Mouse (Mus musculus) thymus, postnatal 4 days (tissue): ENCODE measurements around the gene Rims4.

Experiments
- DNase-seq: peaks from one replicate; pipeline ENCODE4 v3.0.0; 2021

Gene Rims4

DNA sequence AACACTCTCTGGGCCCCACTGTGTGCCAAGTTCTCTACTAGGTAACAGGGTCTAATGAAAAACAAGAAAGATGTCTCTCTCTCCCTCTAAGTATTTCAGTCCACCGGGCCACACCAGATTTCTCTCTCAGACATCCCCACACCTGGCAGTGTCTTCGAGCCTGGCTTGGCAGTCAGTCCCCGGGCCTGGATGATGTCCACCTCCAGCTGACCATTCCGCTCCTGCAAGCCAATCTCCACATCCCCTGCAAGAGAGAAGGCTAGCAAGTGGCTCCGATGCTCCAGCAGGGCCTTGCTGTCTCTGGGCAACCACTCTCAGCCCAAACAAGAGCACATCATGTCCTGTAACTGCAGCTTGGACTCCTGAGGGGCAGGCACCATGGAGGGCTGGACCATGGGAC lies 53.2 kb downstream of the Rims4 start:
- no peak for DNase-seq

DNA sequence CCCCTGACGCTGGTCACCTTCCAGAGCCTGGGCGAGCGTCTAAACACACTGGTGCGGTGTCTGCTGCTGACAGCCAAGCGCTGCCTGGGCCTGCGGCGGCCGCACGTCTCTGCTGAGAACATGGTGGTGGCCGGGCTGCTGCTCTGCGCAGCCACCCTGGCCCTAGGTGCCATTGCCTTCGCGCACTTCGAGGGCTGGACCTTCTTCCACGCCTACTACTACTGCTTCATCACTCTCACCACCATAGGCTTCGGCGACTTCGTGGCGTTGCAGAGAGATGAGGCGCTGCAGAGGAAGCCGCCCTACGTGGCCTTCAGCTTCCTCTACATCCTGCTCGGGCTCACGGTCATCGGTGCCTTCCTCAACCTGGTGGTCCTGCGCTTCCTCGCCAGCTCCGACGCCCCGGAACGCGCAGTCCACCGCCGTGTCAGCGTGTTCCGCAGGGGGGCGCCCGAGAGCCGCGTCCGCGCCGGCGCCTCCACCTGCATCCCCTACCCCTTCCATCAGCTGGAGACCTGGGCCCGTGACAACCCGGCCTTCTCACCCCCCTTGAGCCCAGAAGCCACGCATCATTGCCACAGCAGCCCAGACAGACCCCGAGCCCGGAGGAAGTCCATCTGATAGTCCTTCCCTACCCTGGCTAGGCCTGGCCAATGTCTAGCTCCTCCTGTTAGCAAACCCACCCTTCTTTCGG lies 60.1 kb downstream of the Rims4 start:
- peak; percentile 81 for DNase-seq

DNA sequence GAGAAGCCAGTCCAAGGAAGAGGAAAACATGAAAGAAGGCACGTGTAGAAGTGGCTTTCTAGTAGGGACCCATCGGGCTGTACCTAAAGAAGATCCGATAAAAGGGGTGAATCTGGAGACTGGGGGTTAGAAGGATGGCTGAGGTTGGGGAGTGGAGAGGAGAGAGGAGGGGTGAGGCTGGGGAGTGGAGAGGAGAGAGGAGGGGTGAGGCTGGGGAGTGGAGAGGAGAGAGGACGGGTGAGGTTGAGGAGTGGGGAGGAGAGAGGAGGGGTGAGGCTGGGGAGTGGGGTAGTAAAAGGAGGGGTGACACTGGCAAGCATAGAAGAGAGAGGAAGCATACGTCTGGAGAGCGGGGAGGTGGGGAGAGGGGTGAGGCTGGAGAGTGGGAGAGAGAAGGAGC lies 61.2 kb downstream of the Rims4 start:
- no peak for DNase-seq

DNA sequence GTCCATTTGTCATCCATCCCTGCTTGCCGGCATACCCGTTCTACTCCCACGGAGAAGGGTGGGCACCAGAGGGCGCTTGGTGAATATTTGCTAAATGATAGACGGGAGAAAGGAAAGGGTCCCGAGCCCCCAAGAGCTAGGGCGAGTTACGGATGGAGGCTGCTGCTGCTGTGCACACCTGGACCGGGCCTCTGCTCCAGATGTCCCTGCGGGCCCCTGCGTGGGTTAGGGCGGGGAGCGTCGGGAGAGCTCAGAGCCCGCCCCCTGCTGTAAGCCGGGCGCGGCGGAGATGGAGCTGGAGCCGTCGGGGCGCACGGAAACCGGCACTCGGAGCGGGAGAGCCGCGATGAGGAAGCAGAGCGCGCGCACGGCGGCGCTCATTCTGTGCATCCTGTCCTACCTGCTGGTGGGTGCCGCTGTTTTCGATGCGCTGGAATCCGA lies 65.0 kb downstream of the Rims4 start, which contains the start of gene Kcnk15:
Gene Kcnk15, plus strand, starts transcription at position 191 of the 441 bp plus-strand sequence.
- peak; percentile 67 for DNase-seq

DNA sequence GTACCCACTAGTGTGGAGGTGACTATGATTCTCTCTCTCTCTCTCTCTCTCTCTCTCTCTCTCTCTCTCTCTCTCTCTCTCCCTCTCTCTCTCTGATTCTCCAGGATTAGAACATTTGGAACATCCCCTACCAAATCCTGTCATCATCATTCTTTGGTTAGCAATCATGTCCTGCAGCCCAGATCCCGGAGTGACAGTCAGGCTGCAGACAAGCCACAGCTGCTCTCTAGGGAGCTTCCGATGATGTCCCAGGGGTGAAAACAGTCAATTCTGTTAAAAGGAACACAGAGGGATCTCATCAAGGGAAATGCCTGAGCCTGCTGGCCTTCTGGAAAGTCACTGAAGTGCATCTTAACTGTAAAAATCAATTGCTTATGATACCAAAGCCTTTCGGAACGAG lies 76.4 kb downstream of the Rims4 start:
- DNase-seq: no peak

DNA sequence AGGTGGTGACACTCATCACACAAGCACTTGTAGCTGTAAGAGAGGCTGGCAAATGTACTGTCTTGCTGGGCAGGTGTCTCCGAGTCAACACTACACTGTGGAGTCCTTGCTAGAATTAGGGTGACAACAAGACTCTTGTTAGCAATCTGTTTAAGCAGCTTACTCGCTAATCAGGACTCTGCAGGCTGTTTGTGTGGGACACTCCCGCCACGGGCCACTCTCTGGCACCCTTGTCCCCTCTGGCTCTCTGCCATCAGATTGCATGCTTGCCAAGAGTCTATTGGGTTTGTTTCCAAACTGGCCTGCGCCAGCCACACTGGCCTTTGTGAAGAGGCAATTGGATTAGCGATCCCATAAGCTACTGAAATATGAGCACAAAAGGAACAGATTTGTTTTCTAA lies 79.0 kb downstream of the Rims4 start:
- DNase-seq: no peak

DNA sequence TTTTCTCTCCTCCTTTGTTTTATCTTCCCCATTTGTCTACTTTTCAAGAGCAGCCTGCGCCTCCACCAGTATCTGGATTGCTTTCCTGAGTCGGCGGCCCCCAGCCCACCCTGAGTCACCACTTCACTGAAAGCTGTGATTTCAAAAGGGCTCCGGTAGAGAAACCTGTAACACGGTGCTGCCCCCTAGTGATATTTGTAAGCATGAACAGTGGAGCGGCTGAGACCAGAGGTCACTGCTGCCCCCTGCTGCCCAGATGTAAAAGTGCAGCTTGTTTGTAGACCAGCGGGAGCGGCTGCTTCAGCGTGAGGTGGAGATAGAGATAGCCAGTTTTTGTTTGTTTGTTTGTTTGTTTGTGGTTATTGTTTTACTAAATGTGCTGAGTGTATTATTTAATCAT lies 80.4 kb downstream of the Rims4 start:
- DNase-seq: peak; percentile 86

DNA sequence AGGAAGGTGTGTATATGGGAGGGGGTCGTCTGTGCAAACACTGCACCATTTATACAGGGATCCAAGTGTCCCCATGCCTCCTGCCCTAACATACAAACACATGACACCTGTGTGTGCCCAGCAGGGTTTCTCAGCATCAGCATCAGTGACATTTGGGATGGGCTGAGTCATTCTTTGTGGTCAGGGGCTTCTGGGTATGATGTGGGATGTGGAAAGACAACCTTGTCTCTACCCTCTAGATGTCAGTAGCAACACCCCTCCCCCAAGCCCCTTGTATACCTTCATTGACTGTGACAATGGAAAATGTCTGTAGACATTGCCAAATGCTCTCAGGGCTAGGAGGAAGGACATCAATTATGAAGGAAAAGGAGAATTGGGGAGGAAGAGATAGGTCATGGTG lies 87.3 kb downstream of the Rims4 start:
- DNase-seq: no peak

DNA sequence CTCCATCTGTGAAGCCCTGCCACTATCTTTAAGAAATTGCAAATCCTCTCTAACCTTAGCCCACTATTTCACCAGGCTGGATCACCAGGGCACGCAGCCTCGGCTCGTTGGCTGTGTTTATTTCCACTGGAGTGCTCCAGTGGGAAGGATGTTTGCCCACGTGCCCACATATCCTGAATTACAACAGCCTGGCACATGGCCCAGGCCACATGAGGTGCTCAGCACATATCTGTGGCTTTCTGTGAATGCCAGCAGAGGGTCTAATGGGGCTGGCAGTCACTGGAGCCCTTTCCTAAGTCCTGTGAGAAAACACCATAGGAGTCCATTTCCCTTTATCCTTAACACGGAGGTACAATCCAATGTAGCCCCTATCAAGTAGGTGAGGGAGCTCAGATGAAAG lies 92.0 kb downstream of the Rims4 start:
- no peak for DNase-seq

DNA sequence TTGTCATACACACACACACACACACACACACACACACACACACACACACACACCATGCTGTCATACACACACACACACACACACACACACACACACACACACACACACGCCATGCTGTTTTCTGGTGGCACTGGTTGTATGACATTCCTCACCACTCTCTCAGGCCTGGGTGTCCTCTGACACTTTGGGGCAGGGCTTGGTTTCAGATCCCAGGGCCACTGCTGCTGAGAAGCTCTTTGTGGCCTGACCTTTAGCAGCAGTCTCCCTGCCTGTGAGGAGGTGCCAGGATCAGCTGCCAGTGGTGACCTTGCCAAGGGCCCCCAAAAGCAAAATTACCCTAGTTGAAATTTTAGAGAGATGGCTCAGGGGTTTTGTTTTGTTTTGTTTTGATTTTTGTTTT lies 92.6 kb downstream of the Rims4 start:
- DNase-seq: no peak

DNA sequence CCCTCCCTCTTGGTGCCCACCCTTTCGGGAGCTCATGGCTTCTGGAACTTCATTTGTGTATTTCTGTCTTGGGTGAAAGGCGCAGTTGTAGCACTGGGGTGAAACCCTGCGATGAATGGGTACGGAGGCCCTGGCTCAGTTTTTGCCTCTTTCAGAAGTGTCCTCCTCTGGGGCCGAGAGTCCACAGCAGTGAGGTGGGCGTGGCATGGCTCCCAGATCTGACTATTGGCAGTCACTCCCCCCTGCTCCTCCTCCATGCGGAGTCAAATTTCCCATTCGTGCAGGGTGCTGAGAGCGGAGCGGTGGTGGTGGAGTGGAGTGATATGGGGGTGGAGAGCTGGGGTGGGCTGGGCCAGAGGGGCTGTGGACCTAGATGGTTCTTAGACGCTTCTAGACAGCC lies 94.7 kb downstream of the Rims4 start:
- no peak for DNase-seq

DNA sequence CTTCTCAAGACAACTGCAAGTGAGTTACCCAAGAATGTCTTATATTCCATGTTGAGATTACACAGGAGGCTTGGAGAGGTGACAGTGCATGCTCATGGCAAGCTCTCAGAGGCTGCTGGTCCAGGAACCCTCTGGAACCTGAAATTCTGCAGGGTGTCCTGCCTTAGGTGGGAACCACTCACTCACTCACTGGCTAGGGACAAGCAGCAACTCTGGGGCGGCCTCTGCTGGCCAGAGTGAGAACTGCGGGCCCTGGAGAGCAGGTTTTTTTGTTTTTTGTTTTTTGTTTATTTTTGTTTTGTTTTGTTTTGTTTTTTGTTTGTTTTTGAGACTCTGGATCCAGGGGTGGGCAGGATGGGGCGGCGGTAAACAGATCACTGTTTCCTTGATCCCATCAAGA lies 95.2 kb downstream of the Rims4 start:
- peak; percentile 81 for DNase-seq

DNA sequence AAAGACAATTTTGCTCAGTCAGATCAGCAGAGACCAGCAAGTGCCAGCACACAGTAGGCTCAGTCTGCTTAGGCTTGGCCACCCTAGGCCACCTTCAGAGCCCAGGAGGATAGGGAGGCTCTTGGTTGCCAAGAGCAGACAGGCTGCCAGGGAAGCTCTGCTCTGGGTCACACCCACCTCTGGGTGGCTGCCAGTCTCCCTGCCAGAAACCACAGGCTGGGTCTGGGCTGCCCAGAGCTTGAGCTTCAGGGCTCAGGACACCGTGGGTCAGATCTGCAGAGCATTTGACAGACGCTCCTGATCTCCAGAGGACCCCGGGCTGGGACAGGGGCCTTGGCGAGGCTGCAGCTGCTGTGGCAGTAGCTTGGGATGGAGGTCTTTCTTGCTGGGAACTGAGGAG lies 97.9 kb downstream of the Rims4 start, which contains the start of gene Ccn5:
Gene Ccn5, plus strand, starts transcription at position 255 of the 400 bp plus-strand sequence.
- DNase-seq: no peak

DNA sequence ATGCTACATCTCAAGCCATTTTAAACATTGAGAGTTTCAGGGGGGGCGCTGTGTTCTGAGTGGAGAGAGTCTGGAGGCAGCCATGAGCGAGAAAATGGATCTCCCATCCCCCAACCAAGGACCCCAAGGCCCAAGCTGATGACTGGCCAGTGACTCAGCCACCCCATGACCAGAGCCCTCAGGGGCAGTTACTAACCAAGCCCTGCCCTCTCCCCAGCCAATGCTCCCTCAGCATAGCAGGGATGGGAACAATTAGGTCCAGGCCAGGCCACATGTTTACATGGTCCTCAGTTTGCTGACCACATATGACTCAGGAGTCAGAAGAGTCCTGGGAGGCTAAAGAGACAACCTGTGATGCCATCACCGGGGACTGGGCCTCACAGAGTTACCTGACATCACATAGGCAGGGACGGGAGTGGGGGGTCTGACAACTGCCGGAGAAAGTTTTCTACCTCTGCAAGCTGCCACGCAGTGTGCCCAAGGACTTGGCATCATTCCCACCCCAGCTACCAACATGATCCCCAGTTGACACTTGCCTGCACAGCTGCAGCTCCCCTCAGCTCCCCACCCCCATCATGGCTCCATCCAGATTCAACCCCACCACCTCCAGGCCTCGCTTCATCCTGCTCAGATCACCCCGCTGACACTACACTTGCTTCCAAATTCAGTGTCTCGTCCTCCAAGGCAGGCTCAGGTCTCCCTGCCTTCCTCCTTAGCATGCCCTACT lies 103.6 kb downstream of the Rims4 start:
- no peak for DNase-seq

DNA sequence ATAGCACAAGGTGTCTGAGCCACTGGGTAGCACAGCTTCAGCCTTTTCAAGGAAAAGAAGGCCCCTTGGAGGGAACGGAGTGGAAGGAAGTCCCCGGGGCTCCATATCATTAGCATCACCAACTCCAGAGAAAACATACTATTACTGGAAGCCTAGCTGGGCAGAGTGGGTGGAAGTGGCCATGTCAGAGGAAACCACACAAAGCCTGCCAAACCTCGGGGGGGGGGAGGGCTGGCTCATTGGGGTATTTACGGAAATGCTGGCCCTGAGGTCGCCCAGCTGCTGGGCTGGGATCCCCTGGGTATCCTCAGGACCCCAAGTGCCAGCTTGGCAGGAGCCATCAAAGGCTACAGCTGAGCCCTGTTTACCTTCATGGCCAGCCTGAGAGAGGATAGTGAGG lies 105.4 kb downstream of the Rims4 start:
- DNase-seq: no peak
